Mouse (Mus musculus) hindbrain, embryonic 15.5 days (tissue): ENCODE measurements at regions not wholly inside any gene's neighbourhood (a gene's known extent, or its start where the extent isn't known, plus 50 kb on each side); places are given as distances from the start of the nearest gene placed in this dataset.

Experiments used
- ATAC-seq: fragments of 200-750 bp; cut with Nextera tagmentation; 2 replicates; pipeline ENCODE4 v1.8.0; 2017; ENCODE audit warnings: low read depth, moderate number of reproducible peaks, moderate TSS enrichment; ENCODE audit not compliant: low FRiP score
- H3K27ac ChIP-seq: fragments of 300-500 bp; sonication (generic); replicated peaks from 2 replicates; pipeline ENCODE4 v1.5.1; 2015; ENCODE audit warnings: mild to moderate bottlenecking, inconsistent platforms
- H3K27me3 ChIP-seq: fragments of 300-500 bp; sonication (generic); 2 replicates; pipeline ENCODE4 v1.6.1; 2015; ENCODE audit warnings: control low read depth, inconsistent platforms
- H3K36me3 ChIP-seq: fragments of 300-500 bp; sonication (generic); 2 replicates; pipeline ENCODE4 v1.6.1; 2015; ENCODE audit warnings: control low read depth, inconsistent platforms
- H3K4me1 ChIP-seq: fragments of 300-500 bp; sonication (generic); replicated peaks from 2 replicates; pipeline ENCODE4 v1.6.1; 2015; ENCODE audit warnings: control low read depth, inconsistent platforms
- H3K4me2 ChIP-seq: fragments of 300-500 bp; sonication (generic); 2 replicates; pipeline ENCODE4 v1.6.1; 2015; ENCODE audit warnings: moderate library complexity, mild to moderate bottlenecking, inconsistent platforms
- H3K4me3 ChIP-seq: fragments of 300-500 bp; sonication (generic); 2 replicates; pipeline ENCODE4 v1.5.1; 2015; ENCODE audit warnings: mild to moderate bottlenecking, inconsistent platforms
- H3K9ac ChIP-seq: fragments of 300-500 bp; sonication (generic); 2 replicates; pipeline ENCODE4 v1.6.1; 2015; ENCODE audit warnings: inconsistent platforms
- H3K9me3 ChIP-seq: fragments of 300-500 bp; sonication (generic); 2 replicates; pipeline ENCODE4 v1.6.1; 2016; ENCODE audit warnings: control low read depth, inconsistent platforms
- WGBS: fragments of 180-500 bp; shearing (Covaris S2); methylation state at CpG from one replicate; pipeline ENCODE4 v1.1.7; 2015; 5-methylcytosine and 5-hydroxymethylcytosine counted together

DNA sequence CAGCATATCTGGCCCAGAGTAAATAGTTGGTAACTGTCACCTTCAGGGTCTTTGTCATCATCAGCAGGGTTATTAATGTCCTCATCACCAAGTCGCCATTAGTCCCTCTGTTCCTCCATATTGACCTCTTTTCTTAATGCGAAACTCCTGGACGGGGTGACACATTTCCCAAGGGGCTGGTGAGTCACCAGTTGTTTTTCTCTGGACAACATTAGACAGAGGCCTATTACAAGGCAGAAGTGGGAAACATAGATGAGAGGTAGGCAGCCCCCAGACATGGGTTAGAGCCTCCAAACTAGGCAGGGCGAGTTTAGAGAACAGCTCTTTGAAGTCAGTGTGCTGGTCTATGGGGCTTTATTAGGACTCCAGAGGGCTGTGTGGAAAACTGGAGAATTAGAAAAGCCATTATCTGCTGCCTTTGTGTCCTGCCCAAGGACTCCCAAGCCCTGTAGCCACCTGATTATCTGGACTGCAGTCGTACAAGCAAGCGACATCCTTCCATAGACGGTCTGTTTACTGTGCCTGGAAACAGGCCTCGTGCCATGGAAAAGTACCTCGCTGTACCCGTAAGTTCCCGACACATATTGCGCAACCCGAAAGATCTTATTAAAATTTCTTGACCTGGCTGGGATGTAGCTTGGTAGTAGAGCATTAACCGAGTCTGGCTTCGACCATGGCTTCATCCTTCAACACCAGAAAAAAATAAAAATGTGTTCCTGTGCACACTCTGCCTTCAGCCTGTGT lies 136.6 kb upstream of the Mkln1 start:
- no peaks in the 10 kb centered on the region for H3K27me3 ChIP-seq
- H3K36me3 ChIP-seq: no peaks in the 10 kb centered on the region
- H3K9ac ChIP-seq: no peak overlapping the region
- H3K9me3 ChIP-seq: no peaks in the 10 kb centered on the region
- H3K4me2 ChIP-seq: no peak overlapping the region
- 93% methylated on average over 15 of the region's 15 CpGs for WGBS
- no peaks in the 10 kb centered on the region for H3K4me1 ChIP-seq
- H3K4me3 ChIP-seq: no peak overlapping the region
- H3K27ac ChIP-seq: no peak overlapping the region
- no peak for ATAC-seq

- H3K4me3 ChIP-seq: no peak overlapping the region
- H3K4me2 ChIP-seq: no peak overlapping the region
- H3K27ac ChIP-seq: no peak overlapping the region
- no peaks in the 10 kb centered on the region for H3K27me3 ChIP-seq
- WGBS: 92% methylated on average over 8 of the region's 8 CpGs
- H3K9ac ChIP-seq: no peak overlapping the region
- no peaks in the 10 kb centered on the region for H3K4me1 ChIP-seq
- H3K9me3 ChIP-seq: no peaks in the 10 kb centered on the region
- ATAC-seq: no peak
- H3K36me3 ChIP-seq: no peaks in the 10 kb centered on the region
Observed at GRCm38 (mm10) chr6:31262651-31263050, 135.9 kb upstream of the Mkln1 start.

GRCm38 (mm10) chr6:31263821-31264220 lies 134.7 kb upstream of the Mkln1 start:
- 93% methylated on average over 6 of the region's 6 CpGs for WGBS
- ATAC-seq: no peak
- H3K4me2 ChIP-seq: no peak overlapping the region
- H3K27ac ChIP-seq: no peak overlapping the region
- H3K9ac ChIP-seq: no peak overlapping the region
- H3K36me3 ChIP-seq: no peaks in the 10 kb centered on the region
- no peaks in the 10 kb centered on the region for H3K4me1 ChIP-seq
- no peaks in the 10 kb centered on the region for H3K9me3 ChIP-seq
- H3K4me3 ChIP-seq: no peak overlapping the region
- no peaks in the 10 kb centered on the region for H3K27me3 ChIP-seq

DNA sequence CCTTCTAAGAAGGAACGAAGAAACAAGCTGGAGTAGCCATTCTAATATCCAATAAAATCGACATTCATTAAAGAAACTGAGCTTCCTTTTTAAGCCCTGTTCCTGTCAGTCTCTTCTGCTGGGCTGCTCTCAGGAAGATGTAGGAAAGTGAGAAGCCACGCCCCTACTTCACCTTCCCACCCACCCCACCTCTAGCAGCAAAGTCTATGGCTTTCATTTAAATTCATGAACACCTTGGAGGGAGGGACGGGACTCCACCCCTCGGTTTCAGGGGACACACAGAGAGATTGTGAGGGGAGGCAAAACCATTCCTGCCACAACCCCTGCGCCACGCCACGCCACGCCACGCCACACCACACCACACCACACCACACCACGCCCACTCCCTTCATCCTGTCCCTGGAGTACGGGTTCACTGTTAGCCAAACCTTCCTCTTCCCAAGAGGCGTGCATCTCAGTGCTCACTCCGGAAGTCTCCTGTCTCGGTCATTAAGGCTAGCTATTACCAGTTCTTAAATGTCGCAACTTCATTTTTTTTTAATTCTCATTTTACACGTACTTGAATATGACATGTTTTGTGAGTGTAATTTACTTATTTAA lies 132.0 kb upstream of the Mkln1 start:
- no peak overlapping the region for H3K9ac ChIP-seq
- H3K4me3 ChIP-seq: no peak overlapping the region
- no peaks in the 10 kb centered on the region for H3K36me3 ChIP-seq
- no peak for ATAC-seq
- 74% methylated on average over 17 of the region's 17 CpGs for whole genome bisulfite sequencing
- H3K27me3 ChIP-seq: no peaks in the 10 kb centered on the region
- H3K9me3 ChIP-seq: no peaks in the 10 kb centered on the region
- H3K27ac ChIP-seq: no peak overlapping the region
- H3K4me1 ChIP-seq: no peaks in the 10 kb centered on the region
- no peak overlapping the region for H3K4me2 ChIP-seq

DNA sequence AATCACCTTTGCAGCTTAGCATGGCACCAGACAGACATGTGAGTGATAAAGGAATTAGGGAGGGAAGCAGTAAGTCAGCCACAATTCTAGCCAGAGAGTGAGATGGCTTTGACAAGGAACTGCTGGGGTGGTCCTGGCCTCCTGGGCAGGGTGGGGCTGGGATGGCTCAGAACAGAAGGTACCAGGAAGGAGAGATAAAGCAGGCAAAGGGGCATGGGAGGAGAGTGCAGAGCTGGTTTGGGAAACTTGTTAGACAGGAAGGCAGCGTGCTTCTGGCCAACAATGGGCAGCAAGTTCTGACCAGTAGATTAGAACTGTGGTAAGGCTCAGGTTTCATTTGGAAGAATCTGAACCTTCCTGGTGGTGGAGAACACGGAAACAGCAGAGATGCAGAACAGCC lies 130.5 kb upstream of the Mkln1 start:
- no peaks in the 10 kb centered on the region for H3K9me3 ChIP-seq
- WGBS: 89% methylated on average over 2 of the region's 2 CpGs
- no peak overlapping the region for H3K27ac ChIP-seq
- ATAC-seq: no peak
- H3K36me3 ChIP-seq: no peaks in the 10 kb centered on the region
- no peak overlapping the region for H3K9ac ChIP-seq
- H3K4me2 ChIP-seq: no peak overlapping the region
- H3K4me3 ChIP-seq: no peak overlapping the region
- no peaks in the 10 kb centered on the region for H3K27me3 ChIP-seq
- H3K4me1 ChIP-seq: no peaks in the 10 kb centered on the region

DNA sequence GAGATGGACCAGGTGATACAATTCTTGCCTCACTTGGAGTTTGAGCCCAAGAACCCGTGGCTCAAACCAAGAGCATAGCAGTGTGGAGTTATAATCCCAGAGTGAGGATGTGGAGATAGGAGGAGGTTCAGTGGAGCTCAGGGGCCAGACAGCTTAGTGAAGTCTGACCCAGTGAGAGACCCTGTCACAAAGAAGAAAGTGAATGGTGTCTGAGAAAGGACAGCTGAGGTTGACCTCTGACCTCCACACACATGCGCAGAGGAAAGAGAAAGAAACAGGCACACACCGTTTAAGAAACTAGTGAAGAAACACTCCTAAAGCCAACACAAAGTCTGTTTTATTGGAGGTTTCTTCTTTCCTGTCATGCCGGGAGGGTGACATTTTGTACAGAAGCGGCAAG lies 124.7 kb upstream of the Mkln1 start:
- WGBS: 40% methylated on average over 5 of the region's 5 CpGs
- Histone ChIP-seq H3K4me2 (no peak overlapping the region), H3K4me1 (no peaks in the 10 kb centered on the region), H3K9ac (no peak overlapping the region), H3K27me3 (no peaks in the 10 kb centered on the region), H3K36me3 (no peaks in the 10 kb centered on the region), H3K27ac (no peak overlapping the region), H3K4me3 (no peak overlapping the region), H3K9me3 (no peaks in the 10 kb centered on the region)
- no peak for ATAC-seq

DNA sequence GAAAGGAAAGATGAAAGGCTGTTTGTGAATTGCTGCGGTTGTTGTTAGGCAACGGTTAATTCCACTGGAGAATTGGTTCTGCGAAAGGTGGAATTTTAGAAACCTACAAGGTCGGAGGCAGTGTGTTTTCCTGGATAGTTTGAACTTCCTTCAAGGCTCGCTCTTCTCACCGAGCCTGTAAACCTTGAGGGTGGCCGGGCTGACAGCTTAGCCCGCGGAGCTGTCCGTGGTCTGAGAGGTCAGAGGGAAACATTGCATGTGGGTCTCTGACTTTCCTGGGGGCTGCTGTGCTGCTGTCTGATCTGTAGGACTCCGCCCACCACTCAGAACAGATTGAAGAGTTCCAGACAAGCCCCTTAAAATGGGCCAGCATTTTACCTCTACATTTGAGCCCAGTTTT lies 124.3 kb upstream of the Mkln1 start:
- no peak overlapping the region for H3K4me3 ChIP-seq
- H3K36me3 ChIP-seq: no peaks in the 10 kb centered on the region
- no peaks in the 10 kb centered on the region for H3K9me3 ChIP-seq
- H3K4me2 ChIP-seq: no peak overlapping the region
- no peaks in the 10 kb centered on the region for H3K27me3 ChIP-seq
- 37% methylated on average over 11 of the region's 11 CpGs for WGBS
- no peak overlapping the region for H3K9ac ChIP-seq
- no peak overlapping the region for H3K27ac ChIP-seq
- no peaks in the 10 kb centered on the region for H3K4me1 ChIP-seq
- ATAC-seq: no peak

GRCm38 (mm10) chr6:31277792-31278191 lies 120.7 kb upstream of the Mkln1 start:
- H3K36me3 ChIP-seq: no peaks in the 10 kb centered on the region
- H3K27ac ChIP-seq: no peak overlapping the region
- 49% methylated on average over 9 of the region's 9 CpGs for WGBS
- H3K4me1 ChIP-seq: no peaks in the 10 kb centered on the region
- H3K4me3 ChIP-seq: no peak overlapping the region
- H3K4me2 ChIP-seq: no peak overlapping the region
- no peaks in the 10 kb centered on the region for H3K9me3 ChIP-seq
- H3K9ac ChIP-seq: no peak overlapping the region
- no peaks in the 10 kb centered on the region for H3K27me3 ChIP-seq
- no peak for ATAC-seq

DNA sequence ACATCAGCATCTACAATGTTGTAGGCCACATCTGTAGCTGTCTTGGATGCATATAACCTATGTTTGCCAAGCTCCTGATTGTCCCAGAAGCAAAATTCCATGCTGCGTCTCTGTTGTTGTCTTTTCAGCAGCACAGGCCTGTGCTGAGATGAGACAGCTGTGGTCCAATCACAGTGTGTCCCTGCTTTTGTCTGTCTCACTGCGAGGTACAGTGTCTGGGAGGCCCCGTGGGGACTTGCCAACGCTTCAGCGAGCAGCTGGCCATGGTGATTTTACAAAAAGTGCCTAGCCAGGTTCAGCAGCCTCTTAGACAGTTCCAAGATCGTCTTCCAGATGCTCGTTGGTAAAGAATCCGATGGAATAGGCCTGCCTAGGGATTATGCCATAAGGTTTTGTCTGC lies 114.6 kb upstream of the Mkln1 start:
- 0 out of 2 replicates have a peak, but pooled peaks have one; percentile 27 for ATAC-seq
- no peaks in the 10 kb centered on the region for H3K27me3 ChIP-seq
- H3K36me3 ChIP-seq: no peaks in the 10 kb centered on the region
- H3K9ac ChIP-seq: no peak overlapping the region
- H3K4me1 ChIP-seq: peaks cover 10% of the 10 kb centered on the region; the same call in 1 of the 2 replicates
- H3K27ac ChIP-seq: no peak overlapping the region
- no peaks in the 10 kb centered on the region for H3K9me3 ChIP-seq
- H3K4me3 ChIP-seq: no peak overlapping the region
- 33% methylated on average over 8 of the region's 8 CpGs for WGBS
- no peak overlapping the region for H3K4me2 ChIP-seq

GRCm38 (mm10) chr6:31284390-31284789 lies 114.1 kb upstream of the Mkln1 start:
- 79% methylated on average over 10 of the region's 10 CpGs for WGBS
- Histone ChIP-seq H3K27ac (no peak overlapping the region), H3K4me1 (peaks cover 10% of the 10 kb centered on the region; the same call in 1 of the 2 replicates), H3K4me3 (no peak overlapping the region), H3K9ac (no peak overlapping the region), H3K4me2 (no peak overlapping the region), H3K27me3 (no peaks in the 10 kb centered on the region), H3K9me3 (no peaks in the 10 kb centered on the region), H3K36me3 (no peaks in the 10 kb centered on the region)
- ATAC-seq: no peak

DNA sequence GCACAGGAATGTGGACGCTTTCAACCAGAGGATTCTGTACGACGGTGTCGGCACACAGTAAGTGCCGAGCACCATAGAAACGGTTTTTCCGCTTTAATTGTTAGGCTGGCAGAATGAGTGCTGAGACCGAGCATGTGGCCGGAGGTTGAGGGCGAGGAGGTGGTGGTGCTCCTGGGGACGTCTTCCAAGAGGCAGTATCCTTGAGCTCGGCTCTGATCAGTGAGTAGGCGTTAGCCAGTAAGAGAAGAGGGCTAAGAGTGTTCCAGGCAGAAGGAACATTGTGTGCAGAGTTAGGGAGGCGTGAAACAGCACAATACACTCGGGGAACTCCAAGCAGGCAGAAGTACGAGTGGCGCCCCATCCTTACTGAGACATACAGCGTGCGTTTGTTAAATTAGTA lies 113.5 kb upstream of the Mkln1 start:
- H3K36me3 ChIP-seq: no peaks in the 10 kb centered on the region
- H3K4me1 ChIP-seq: peaks cover 10% of the 10 kb centered on the region; the same call in 1 of the 2 replicates
- WGBS: 67% methylated on average over 19 of the region's 19 CpGs
- H3K4me3 ChIP-seq: no peak overlapping the region
- no peak overlapping the region for H3K4me2 ChIP-seq
- H3K9ac ChIP-seq: no peak overlapping the region
- no peak for ATAC-seq
- no peaks in the 10 kb centered on the region for H3K27me3 ChIP-seq
- no peak overlapping the region for H3K27ac ChIP-seq
- no peaks in the 10 kb centered on the region for H3K9me3 ChIP-seq

DNA sequence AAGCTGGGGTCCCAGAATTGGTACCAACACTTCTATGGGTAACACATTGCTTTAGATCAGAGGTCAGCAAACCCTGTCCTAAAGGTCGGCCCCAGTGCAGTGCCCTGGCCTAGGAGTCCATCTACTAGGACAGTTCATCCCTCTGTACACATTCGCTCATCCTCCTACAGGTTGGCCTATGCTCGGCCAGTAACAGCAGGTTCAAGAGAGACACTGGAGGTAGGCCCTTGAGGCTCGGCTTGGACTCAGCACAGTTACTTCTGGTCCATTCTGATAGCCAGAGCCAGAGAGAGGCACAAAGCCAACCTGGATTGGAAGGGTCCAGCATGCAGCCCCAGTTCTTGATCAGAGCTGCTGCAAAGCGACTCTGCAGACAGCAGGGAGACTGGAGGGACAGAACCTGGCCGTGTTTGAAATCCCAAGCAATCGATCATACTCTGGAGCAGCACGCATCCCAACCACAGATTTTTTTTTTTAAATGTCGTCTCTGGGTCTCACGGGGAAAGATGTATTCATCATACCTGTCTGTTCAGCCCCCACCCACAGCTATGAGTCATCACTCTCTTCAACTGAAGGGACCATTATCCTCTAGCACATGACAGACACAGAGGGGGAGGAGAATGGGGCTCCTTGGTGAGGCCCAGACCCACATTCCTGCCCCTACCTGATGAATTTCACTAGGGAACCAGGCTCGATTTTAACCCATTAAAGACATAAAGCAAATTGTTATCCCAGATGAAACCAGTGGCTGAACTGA lies 112.4 kb upstream of the Mkln1 start:
- Histone ChIP-seq H3K27me3 (no peaks in the 10 kb centered on the region), H3K4me1 (peaks cover 10% of the 10 kb centered on the region; the same call in 1 of the 2 replicates), H3K4me3 (no peak overlapping the region), H3K9me3 (no peaks in the 10 kb centered on the region), H3K4me2 (no peak overlapping the region), H3K27ac (no peak overlapping the region), H3K36me3 (no peaks in the 10 kb centered on the region), H3K9ac (no peak overlapping the region)
- no peak for ATAC-seq
- 85% methylated on average over 11 of the region's 11 CpGs for WGBS
